ENCODE assay signal across 28 mouse cellular contexts in genomic region chr10:62520911-62521310, GRCm38 (mm10). TPM values are rescaled to one million over a fixed set of nuclear protein-coding genes. Genes with fewer than 3 reads are reported as not detected.
DNase-seq lines count a peak whose midpoint lies in the region; ATAC-seq and TF ChIP-seq lines count a peak whose summit lies in the region.
"Had no signal": no experiment of that assay in that cellular context is flagged by ENCODE, and none has a peak within 500 bp of the region (broad histone marks: within the 10 kb centered on the region; RNA-seq: fewer than 3 reads in every experiment).

No protein-coding gene starts in this region.

- peaks cover 51% of the 10 kb centered on the region for H3K4me1 ChIP-seq in liver, embryonic 12.5 days
- H3K4me1 ChIP-seq in liver, postnatal 0 days (ENCODE audit: insufficient read depth), result peaks cover 6% of the 10 kb centered on the region
- H3K4me1 ChIP-seq: embryonic facial prominence, embryonic 13.5 days; hindbrain, embryonic 13.5 days; midbrain, embryonic 10.5 days; midbrain, embryonic 15.5 days; neural tube, embryonic 15.5 days had no signal

- TF ChIP-seq CTCF in liver, postnatal 0 days (IDR thresholded peaks at IDR 0.05; ENCODE audit: low read depth), result no peak

- H3K4me3 ChIP-seq in liver, embryonic 12.5 days, result no peak overlapping the region
- H3K4me3 ChIP-seq in liver, postnatal 0 days (ENCODE audit: low read depth, low read length), result no peak overlapping the region
- H3K4me3 ChIP-seq: embryonic facial prominence, embryonic 13.5 days; hindbrain, embryonic 13.5 days; midbrain, embryonic 10.5 days; midbrain, embryonic 15.5 days; neural tube, embryonic 15.5 days had no signal

- no peak overlapping the region for H3K9ac ChIP-seq in liver, embryonic 12.5 days
- H3K9ac ChIP-seq in liver, postnatal 0 days (replicated peaks), result no peak overlapping the region
- H3K9ac ChIP-seq: embryonic facial prominence, embryonic 13.5 days; hindbrain, embryonic 13.5 days; midbrain, embryonic 15.5 days; neural tube, embryonic 15.5 days had no signal

- peak overlapping the region; percentile 37 for H3K4me2 ChIP-seq in liver, embryonic 12.5 days
- no peak overlapping the region for H3K4me2 ChIP-seq in liver, postnatal 0 days (ENCODE audit: low read depth, low read length)
- H3K4me2 ChIP-seq: embryonic facial prominence, embryonic 13.5 days; heart, embryonic 11.5 days; hindbrain, embryonic 13.5 days; midbrain, embryonic 15.5 days; neural tube, embryonic 15.5 days had no signal

- peak; percentile 69 for TF ChIP-seq EP300 in liver, postnatal 0 days (IDR thresholded peaks at IDR 0.05; ENCODE audit: low read depth)

- ATAC-seq in liver, embryonic 12.5 days, result peak; percentile 86
- ATAC-seq in liver, postnatal 0 days, result peak; percentile 62
- ATAC-seq: forebrain, embryonic 16.5 days; midbrain, embryonic 15.5 days had no signal

- 16% methylated on average over 2 of the region's 2 CpGs for WGBS in liver, embryonic 12.5 days (ENCODE audit: insufficient replicate concordance)
- 47% methylated on average over 2 of the region's 2 CpGs for WGBS in liver, postnatal 0 days (ENCODE audit: insufficient replicate concordance)

- intact Hi-C loops in heart, postnatal 36 days (cut with DNase I), result no loop called here
- intact Hi-C loops in gastrocnemius, postnatal 14 days (cut with DNase I; ENCODE audit: low total_unique reads), result no loop called here

- H3K27ac ChIP-seq in liver, embryonic 12.5 days, result peak overlapping the region; percentile 67
- H3K27ac ChIP-seq in liver, postnatal 0 days (ENCODE audit: low read depth), result no peak overlapping the region
- H3K27ac ChIP-seq: embryonic facial prominence, embryonic 13.5 days; hindbrain, embryonic 13.5 days; macrophage; midbrain, embryonic 10.5 days; midbrain, embryonic 15.5 days; neural tube, embryonic 15.5 days had no signal

- DNase-seq in c-Kit-positive CD71-positive TER-119-positive erythroid progenitor cells, embryonic 14.5 days (ENCODE audit: low spot score), result peak; percentile 57
- DNase-seq in liver, postnatal 0 days, result no peak
- no peak for DNase-seq in frontal cortex, postnatal 25 days (ENCODE audit: low spot score in 2 of 2)
- DNase-seq in layer of hippocampus, postnatal 25 days (ENCODE audit: extremely low spot score in 1 of 2, low spot score in 1 of 2), result no peak
- DNase-seq in heart, postnatal 36 days, result no peak
- DNase-seq in gastrocnemius, postnatal 14 days, result no peak
- DNase-seq: adrenal gland, postnatal 14 days; cerebellum, adult 18-20 months; cerebellum, postnatal 10 days; heart, adult 18-20 months; heart, postnatal 4 days; kidney, adult 8-10 months; kidney, postnatal 10 days; layer of hippocampus, adult 9-11 months; right cerebral cortex, adult 18-20 months; thymus, adult 18-20 months; thymus, postnatal 25 days had no signal

- H3K27me3 ChIP-seq in liver, embryonic 12.5 days (replicated peaks), result no peaks in the 10 kb centered on the region
- no peaks in the 10 kb centered on the region for H3K27me3 ChIP-seq in liver, postnatal 0 days (ENCODE audit: insufficient read depth, low read length)
- H3K27me3 ChIP-seq: CH12.LX; embryonic facial prominence, embryonic 13.5 days; hindbrain, embryonic 13.5 days; midbrain, embryonic 15.5 days; neural tube, embryonic 15.5 days had no signal

- H3K9me3 ChIP-seq in liver, embryonic 12.5 days (replicated peaks), result no peaks in the 10 kb centered on the region
- no peaks in the 10 kb centered on the region for H3K9me3 ChIP-seq in liver, postnatal 0 days (ENCODE audit: low read length)
- H3K9me3 ChIP-seq: embryonic facial prominence, embryonic 13.5 days; hindbrain, embryonic 13.5 days; midbrain, embryonic 10.5 days; midbrain, embryonic 15.5 days; neural tube, embryonic 15.5 days had no signal

- no peaks in the 10 kb centered on the region for H3K36me3 ChIP-seq in liver, embryonic 12.5 days
- no peaks in the 10 kb centered on the region for H3K36me3 ChIP-seq in liver, postnatal 0 days (replicated peaks; ENCODE audit: insufficient read depth, low read length)
- H3K36me3 ChIP-seq: embryonic facial prominence, embryonic 13.5 days; hindbrain, embryonic 13.5 days; midbrain, embryonic 10.5 days; midbrain, embryonic 15.5 days; neural tube, embryonic 15.5 days had no signal

RNA-seq across cellular contexts. Expression of gene Srgn, which starts 6.3 kb away (rescaled TPM):
- polyA plus RNA-seq in liver, embryonic 12.5 days (2016; fragmentation: Nextera tagmentation; extraction: Ambion mirVana), result 54.4 and 57.7 TPM in 2 replicates
- 108 and 110 TPM in 2 replicates for polyA plus RNA-seq in liver, postnatal 0 days (2015; fragmentation: Nextera tagmentation; extraction: Ambion mirVana)
- total RNA-seq in layer of hippocampus, postnatal 25 days (2021), result 1 to 10 TPM; 7.9 TPM
- 10 to 100 TPM; 45.2 to 51.5 TPM for total RNA-seq in heart, postnatal 36 days (2021)
- 10 to 100 TPM; 11.8 to 14.0 TPM for total RNA-seq in gastrocnemius, postnatal 14 days (2021)
- polyA plus RNA-seq: C2C12 had no signal

RNA-seq across cellular contexts. Expression of gene Vps26a, which starts 34.3 kb away (rescaled TPM):
- 59.8 and 59.9 TPM in 2 replicates for polyA plus RNA-seq in liver, embryonic 12.5 days (2016; fragmentation: Nextera tagmentation; extraction: Ambion mirVana)
- 32.1 and 33.8 TPM in 2 replicates for polyA plus RNA-seq in liver, postnatal 0 days (2015; fragmentation: Nextera tagmentation; extraction: Ambion mirVana)
- 10 to 100 TPM; 41.0 to 45.9 TPM for total RNA-seq in layer of hippocampus, postnatal 25 days (2021)
- 10 to 100 TPM; 46.5 to 46.6 TPM for total RNA-seq in heart, postnatal 36 days (2021)
- total RNA-seq in gastrocnemius, postnatal 14 days (2021), result 10 to 100 TPM; 26.3 to 26.6 TPM

RNA-seq across cellular contexts. Expression of gene Kif1bp, which starts 57.3 kb away (rescaled TPM):
- polyA plus RNA-seq in liver, embryonic 12.5 days (2016; fragmentation: Nextera tagmentation; extraction: Ambion mirVana), result 20.0 and 21.1 TPM in 2 replicates
- polyA plus RNA-seq in liver, postnatal 0 days (2015; fragmentation: Nextera tagmentation; extraction: Ambion mirVana), result 6.5 and 7.2 TPM in 2 replicates
- total RNA-seq in layer of hippocampus, postnatal 25 days (2021), result 100 to 1,000 TPM; 212 to 215 TPM
- 10 to 100 TPM; 42.8 to 44.4 TPM for total RNA-seq in heart, postnatal 36 days (2021)
- 10 to 100 TPM; 21.6 to 22.8 TPM for total RNA-seq in gastrocnemius, postnatal 14 days (2021)

Comparison
In these comparisons a context has a peak if more than half of its experiments do, and no peak if none do; other contexts are left out.
1. RNA of gene Kif1bp, which starts 57.3 kb away (total RNA-seq): 212 to 215 TPM in layer of hippocampus, postnatal 25 days; 42.8 to 44.4 TPM in heart, postnatal 36 days and 21.6 to 22.8 TPM in gastrocnemius, postnatal 14 days; every median in the first group is over 4 times any median in the second.